Mouse (Mus musculus) T-cell, adult 2 months (primary cell): ENCODE results near the gene Hmga2.

Source experiments
- DNase-seq: peaks from one replicate; pipeline ENCODE4 v3.0.0; 2022; ENCODE audit warnings: low spot score

The Hmga2 gene

DNA sequence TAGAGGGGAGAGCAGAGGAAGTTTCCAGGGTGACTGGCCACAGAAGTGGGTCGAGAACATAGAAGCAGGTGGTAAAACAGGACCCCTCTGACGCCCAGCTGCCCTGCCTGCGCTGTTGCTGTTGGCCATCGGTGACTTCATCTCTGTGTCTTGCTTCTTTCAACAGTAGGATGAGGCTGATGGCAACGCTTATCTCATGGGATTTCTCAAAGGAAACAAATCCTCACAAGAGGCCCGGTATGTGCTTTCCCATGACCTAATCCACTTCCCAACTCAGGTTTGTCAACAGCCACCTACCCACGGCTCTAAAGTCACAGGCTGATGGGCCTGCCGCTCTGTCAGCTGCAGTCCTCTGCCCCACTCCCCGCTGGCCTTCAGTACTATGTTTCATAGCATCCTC is 52.3 kb downstream of the Hmga2 start:
- no peak for DNase-seq

DNA sequence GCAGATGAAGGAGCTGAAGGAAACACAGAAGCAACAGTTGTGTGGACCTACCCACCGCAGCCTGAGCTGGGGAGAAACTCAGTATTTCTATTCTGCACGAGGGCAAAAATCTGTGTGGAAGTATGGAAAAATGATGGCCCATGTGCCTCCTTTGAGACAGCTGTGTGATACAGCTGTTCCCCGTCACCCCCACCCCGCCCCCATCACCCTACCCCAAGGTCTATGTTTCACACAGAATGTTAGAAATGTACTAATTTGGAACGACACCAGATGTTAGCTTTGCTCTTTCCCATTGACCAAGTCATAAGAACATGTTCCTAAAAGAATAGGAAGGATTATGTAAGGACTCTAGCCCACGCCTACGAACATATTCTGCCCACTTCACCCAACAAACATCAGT is 53.0 kb downstream of the Hmga2 start:
- DNase-seq: no peak

DNA sequence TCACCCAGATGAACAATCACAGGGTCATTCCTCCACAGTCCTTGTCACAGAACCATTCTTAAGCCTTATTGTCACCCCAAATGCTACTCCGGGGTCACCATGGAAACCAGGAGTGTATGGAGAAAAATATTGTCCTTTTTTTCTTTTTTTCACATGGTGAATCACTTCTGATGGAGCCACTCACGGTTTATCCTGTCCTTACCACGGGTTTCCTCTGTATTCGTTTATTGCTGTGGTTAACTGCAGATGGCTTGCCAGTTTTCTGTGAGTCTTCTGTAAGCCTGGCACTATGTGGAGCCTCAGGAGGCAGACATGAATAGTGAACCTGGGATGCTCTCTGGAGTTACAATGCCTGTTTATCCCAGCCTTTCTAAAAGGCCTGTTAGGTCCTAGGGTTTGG is 53.4 kb downstream of the Hmga2 start:
- DNase-seq: no peak

DNA sequence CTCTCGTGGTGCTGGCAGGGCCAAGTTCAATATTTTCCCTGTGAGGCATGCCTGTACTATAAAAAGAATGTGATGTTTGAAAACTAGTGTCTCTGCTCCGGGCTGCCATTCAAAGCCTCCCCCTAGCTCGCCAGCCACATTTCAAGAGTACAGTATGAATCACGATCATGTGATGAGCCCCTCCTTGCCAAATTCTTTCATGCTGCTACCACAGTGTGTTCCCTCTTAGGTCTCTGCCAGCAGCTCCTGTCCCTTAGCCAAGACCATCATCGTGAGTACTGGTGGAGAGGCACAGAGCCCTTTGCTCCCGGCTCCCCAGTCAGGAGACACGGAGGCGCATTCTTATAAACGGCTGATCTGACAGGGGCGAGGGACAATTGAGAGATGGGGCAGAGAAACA is 54.2 kb downstream of the Hmga2 start:
- DNase-seq: no peak

DNA sequence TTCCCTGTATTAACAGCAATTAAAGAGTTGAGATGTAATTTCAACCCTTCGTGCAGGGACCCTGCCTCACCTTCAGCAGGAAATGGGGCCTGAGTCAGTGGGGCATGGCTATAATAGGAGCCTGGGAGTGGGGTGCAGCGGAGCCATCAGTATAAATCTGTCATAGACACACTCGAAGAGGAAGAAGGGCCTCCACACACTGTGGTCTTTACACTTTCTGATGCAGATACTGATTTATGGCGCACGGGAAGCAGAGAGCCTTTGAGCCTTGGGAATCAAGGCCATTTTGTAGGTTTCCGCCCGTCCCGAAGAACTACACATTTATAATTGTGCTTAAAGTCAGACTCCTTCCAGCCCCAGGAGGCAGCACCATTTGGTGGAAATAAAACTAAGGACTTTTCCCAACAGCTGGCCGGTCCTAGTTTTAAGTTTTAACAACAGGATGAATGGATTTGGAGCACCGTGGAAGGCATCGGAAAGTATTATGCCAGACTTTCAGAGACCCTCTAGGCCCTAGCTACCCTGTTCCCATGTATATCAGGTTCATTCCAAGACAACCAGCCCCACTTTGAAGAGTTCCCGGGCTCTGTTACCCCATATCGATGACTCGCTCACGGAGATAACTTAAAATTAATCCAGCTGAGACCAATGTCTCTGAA is 55.2 kb downstream of the Hmga2 start:
- DNase-seq: no peak

DNA sequence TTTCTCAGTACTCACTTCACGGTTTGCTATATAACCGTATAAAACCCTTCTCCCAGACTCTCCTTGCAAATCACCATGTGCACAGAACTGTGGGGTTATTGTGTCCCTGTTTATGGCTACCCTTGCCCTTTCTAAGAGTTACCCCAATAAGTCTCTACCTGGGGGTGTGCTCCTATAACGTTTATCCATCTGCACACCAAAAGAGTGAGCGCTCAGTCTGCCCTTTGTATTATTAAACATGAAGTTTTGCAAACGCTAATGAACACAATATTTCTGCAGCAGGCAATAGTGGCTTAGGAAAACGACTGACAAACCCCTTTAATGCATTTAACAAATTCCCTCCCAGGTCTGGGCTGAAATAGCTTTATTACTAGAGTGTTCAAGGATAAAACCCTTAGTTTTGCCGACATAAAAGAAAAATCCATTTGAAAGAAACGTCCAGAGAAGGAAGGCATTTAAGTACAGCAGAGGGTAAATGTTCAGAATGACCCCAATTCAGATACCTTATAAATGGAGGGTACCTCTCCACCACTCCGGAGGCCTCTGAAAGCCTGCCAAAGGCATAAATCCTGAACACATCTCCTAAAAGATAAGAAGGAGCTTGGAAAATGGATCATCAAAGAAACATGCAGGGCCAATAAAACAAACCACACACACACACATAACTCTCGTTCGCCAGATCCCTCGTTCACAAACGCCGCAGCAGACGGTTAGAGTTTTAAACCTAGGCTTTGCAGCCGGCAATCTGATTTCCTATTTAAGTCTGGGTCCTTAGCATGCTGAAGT is 57.3 kb downstream of the Hmga2 start:
- DNase-seq: no peak

DNA sequence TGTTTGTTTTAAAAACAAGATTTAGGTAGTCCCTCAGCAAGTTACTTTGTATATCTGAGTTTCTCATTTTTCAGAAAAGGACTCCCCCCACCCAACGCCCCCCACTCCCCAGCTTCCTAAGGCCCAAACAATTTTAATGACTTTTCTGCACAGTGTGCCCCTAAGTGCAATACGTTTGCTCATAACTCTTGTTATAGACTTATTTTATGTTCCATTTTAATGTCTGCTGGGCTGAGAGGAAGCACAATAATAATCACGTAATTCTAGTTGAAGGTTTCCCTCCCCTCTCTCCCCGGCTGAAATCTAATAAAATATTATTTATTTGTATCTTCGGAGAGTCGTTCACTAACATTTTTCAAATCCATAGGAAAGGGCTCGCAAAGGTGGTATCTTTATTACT is 58.1 kb downstream of the Hmga2 start:
- no peak for DNase-seq

DNA sequence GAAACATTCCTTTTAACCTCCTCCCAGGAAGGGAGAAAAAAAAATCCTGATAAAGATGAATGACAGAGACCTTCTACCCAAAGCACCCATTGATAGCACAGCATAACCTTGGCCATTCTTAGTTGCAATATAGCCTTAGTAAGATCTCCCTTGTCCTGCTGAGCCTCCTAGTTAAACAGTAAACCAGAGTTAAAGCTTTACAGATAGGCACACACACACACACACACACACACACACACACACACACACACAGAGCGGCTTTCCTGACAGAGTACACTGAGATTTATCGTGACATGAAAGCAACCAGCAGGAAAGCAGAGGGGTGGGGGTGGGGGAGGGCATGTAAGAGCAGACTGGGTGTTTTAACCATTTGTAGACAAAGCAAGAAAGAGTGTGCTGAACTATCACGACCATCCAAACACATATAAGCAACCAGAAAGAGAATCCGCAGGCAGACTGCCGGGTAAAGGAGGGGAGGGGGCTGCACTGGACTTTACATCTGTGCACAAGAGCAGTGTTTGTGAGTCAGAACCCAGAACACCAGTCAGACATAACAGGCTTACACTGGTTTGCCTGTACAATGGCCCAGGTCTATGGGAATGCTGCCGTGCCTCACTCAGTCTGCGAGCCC is 58.7 kb downstream of the Hmga2 start:
- no peak for DNase-seq

DNA sequence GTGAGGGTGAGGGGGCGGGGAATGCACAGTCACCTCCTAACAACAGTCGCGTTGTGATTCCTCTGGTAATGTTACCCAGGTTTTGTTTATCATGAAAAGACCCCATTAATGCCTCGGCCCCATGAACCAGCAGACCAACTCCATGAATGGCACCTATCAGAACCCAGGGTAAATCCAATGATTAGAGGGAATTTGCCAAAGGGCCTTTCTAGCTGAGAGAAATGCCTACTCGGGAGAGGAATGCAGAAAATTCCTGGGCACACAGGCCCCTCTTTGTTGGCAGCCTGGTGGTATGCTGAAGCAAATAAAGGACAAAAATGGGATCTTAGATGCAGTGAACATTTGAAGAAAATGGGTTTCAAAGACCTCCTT is 59.2 kb downstream of the Hmga2 start:
- no peak for DNase-seq

DNA sequence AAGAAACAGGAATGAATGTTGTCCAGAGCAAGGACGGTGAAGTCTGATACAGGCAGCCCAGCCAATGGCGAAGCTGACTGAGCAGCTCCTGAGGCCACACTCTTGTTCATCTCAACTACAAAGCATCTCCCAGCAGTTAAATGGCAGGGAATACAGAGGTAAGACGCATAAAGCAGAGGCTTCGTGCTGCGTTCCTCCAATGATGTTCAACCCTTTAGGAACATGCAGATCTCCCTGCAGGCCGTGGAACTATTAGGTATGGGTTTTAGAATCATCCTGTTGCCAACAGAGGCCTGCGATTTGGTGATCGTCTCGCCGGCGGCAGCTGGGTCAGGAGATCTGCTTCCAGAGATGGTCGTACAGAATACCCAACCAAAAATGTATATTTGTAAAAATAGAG is 59.6 kb downstream of the Hmga2 start:
- no peak for DNase-seq

DNA sequence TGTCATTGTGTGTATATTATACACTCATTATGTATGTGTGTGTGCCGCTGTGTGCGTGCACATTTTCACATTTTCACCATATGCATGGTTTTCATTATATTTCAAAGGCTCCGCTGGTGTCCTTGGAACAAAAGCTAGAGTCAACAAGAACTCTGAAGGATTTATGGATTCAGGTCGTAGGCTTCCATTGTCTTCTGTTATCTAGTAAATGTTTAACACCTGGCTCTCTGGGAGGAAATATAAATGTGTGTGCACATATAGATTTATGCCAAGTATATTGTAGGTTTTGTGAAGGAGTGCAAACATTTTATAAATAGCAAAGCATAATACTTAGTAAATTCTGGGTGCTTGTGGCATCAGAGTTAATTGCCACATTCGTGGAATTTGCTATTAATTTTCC is 64.1 kb downstream of the Hmga2 start:
- no peak for DNase-seq

DNA sequence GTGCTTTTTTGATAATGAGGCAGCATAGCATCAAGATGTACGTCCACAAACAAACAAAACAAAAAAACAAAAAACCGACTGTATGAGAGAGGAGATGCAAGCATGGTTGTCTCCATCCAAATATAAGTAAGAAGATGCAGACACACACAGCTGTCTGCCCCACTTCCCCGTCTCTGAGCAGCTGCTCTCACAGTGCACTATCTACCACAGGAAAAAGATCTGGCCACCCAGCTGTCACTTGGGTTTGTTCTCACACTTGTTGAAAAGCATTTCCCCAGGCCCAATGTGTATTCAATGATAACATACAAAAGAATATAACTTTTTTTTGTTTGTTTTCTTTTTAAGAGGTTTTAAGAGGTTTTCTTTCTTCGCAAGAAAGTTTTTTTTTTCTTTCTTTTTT is 65.3 kb downstream of the Hmga2 start:
- no peak for DNase-seq

DNA sequence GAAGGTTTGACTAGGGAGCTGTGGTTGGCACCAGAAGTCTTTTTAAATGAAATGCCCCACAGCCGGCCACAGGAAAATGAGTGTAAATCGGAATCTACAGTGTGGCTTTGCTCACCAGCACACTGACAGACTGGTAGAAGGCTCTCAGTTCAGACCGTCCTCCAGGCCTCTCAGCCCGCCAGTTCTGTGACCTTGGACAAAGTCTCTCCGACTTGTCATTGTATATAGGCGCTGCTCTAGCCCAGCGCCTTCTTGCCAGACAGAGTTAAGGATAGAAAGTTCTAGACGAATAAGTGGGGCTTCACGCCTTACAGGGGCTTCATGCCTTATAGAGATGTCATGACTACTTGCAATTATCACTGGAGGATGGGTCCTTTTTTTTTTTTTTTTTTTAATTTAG is 67.1 kb downstream of the Hmga2 start:
- no peak for DNase-seq

DNA sequence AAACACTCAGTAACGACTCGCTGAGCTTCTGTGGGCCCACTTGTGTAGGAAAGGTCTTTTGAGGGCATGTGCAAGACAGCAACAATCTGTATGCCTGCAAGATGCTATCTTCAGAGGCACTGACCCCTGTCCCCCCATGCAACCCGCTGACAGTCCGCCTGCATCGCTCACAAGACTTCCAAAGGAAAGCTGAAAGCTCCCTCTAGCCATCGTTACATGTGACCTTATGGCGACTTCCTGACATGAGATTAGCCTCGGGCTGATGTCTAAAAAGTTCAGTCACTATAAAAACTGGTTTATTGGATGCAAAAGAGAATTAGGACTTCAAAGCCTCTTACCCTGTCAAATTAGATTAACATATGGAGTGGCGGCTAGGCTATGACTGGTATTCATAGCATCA is 69.0 kb downstream of the Hmga2 start:
- no peak for DNase-seq

DNA sequence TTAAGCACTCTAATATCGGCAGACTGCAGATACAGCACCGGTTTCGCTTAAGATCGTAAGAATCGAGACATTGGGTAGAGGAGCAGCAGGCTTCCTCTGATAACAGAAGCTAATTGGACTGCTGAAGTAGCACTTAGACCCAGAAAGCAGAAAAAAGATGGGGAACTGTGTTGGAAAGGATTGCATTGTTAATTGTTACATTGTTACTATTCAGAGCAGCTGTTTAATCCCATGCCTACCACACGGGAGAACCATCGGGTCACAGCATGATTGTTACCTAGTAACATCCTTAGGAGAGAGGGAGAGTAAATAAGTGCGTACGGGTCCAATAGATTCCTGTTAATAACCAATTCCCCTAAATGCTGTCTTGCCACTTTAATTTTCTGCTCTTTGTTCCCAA is 70.2 kb downstream of the Hmga2 start:
- DNase-seq: no peak

DNA sequence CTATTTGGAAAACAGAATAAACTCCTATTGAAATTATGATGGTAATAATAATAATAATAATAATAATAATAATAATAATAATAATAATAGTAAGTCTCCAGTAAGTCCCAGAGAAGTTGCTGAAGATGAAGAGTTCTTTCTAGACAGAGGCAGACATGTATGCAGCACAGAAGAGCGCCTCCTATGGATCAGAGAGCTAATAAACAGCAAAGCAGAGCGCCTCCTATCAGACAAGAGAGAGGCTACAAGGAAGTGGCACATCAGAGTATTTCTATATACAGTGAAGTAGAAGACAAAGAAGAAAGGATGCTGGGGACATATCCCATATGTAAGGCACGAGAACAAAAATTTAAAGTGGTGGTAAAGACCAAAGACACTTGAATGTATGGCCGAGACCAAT is 70.9 kb downstream of the Hmga2 start:
- DNase-seq: no peak

DNA sequence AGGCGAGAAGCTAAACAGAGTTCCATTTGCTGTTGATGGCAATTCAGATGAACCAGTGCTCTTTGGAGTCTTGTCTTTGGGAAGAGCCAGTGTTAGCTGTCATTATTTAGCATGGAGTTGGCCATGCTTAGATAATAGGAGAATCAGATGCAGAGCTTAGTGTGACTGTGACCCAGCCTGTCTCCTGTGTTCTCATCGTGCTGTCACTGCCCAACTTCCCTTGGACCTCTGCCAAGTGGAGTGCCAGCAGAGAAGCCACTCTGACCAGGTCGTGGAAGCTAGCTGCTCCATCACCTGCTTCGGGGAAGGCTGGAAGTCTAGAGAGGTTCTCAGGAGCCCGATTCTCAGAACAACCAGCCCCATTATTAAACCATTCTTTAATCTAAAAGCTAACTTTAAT is 73.3 kb downstream of the Hmga2 start:
- no peak for DNase-seq

DNA sequence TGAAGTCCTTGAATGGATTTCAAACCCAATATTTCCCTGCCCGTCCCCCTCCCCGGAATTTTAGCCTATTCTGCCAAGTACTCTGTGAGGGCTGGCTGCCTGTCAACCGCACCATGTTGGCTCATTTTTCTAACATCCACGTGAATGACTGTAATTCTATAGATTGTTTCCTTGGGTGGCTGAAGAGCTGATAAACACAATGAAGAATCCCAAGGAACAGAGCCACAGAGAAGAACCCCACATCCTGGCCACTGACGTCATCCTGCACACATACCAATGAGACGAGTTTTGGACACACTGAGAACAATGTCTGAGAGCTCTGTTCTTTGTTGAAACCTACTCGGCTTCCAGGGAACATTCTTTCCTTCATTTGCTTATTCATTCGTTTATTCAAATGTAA is 74.5 kb downstream of the Hmga2 start:
- DNase-seq: no peak

DNA sequence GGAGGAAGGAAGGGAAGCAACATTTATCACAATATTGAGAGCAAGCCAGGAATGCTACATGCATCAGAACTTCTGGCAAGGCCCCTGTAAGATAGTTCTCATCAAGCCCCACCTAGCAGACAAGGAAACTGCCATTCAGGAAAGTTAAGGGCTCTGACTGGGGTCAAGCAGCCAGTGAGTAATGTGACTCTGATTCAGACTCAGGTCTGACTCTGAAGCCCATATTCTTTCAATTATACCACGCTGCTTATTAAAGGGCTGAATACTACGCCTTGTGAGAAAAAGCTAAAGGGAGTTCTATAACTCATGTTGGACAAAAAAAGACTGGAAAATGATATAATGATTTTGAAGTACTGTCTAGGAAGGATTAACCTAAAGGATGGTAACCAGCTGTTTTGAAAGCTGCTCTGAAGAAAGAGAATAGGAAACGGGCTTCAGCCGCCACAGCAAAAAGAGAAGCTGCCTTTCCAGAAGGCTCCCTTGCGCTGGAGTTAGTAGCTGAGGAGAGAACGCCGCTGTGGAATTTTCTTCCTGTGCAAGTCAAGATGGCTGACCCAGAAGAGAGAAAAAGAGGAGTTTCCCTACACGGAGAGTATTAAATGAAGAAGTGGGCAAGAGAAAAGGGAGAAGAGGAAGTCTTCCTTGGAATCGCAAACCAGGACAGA is 76.3 kb downstream of the Hmga2 start:
- no peak for DNase-seq

DNA sequence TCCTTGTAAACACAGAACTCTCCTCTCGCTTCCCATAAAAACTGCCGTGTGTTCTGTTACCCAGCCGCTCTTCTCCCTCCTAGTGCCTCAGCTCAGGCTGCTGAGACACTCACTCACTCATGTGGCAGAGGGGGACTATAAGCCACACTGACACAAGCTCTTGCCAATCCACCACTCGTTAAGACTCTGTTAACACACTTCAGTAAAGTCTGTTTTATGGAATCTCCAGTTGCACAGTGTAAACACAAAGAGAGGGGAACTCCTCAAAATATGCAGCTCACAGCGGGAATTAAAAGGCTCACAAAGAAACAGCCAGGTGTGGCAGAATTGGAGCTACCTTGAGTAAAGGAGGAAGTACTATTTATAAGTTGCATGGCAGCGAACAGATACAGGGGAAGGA is 77.5 kb downstream of the Hmga2 start:
- no peak for DNase-seq

DNA sequence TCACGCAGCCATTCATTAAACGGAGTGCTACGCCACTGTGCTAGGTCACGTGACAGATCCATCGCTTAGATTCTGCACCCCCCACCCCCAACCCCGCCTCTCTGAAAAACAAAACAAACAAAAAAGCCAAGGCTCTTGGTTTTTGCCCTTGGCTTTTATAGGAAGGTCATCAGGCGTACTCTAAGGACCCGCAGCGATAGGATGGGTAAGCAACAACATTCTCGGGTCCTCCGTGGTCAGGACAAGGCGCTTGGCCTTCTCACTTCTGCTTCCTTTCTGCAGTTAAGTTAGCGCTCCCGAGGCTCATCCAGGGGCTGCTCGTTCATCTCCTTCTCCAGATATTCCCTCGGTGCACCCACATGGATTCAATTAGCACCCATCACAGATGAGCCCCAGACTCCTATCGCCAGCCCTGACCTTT is 79.0 kb downstream of the Hmga2 start:
- DNase-seq: no peak

DNA sequence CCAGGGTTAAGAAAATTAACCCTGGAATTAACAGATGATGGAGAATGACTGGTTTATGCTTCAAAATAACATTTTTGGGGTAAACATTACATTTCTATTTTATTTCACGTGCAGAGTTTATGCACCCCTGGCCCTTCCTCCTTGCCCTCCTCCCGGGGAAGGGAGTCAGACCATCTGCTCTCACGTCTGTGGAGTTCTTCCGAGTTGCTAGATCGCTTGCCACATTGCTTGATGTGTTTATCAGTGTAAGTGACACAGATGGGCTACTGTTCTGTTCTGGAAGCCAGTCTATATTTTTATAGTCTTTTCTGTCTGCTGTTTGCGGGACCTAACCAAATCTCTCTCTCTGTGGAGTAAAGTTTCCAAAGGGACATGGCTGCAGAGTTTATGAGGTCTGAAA is 80.7 kb downstream of the Hmga2 start:
- DNase-seq: no peak

DNA sequence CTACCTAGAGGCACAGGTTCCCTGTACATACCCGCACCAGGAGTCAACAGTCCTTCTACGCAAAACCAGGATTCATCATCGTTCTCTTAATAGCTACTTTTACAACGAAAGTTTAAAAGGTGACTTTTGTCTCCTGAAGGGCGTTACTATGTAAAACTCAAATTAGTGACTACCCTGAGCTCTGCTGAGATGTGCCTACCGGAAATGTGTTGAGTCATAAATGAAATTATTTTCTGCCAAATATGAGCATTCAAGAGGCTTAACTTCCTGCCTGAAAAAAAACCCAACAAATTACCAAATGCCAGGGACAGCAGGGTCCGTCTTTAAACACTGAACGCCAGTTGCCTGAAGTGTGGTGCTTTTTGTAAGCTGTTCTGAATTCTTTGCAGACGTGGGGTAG is 81.5 kb downstream of the Hmga2 start:
- DNase-seq: no peak
